Mouse (Mus musculus): Measurements from ENCODE around the gene Alox12b. TPM values are rescaled to one million over a fixed set of nuclear protein-coding genes. Genes with fewer than 3 reads are reported as not detected.

The Alox12b gene
- total and polyA plus RNA-seq, 2 experiments from 2014 or later, result 0.91 to 1.5 TPM

DNA sequence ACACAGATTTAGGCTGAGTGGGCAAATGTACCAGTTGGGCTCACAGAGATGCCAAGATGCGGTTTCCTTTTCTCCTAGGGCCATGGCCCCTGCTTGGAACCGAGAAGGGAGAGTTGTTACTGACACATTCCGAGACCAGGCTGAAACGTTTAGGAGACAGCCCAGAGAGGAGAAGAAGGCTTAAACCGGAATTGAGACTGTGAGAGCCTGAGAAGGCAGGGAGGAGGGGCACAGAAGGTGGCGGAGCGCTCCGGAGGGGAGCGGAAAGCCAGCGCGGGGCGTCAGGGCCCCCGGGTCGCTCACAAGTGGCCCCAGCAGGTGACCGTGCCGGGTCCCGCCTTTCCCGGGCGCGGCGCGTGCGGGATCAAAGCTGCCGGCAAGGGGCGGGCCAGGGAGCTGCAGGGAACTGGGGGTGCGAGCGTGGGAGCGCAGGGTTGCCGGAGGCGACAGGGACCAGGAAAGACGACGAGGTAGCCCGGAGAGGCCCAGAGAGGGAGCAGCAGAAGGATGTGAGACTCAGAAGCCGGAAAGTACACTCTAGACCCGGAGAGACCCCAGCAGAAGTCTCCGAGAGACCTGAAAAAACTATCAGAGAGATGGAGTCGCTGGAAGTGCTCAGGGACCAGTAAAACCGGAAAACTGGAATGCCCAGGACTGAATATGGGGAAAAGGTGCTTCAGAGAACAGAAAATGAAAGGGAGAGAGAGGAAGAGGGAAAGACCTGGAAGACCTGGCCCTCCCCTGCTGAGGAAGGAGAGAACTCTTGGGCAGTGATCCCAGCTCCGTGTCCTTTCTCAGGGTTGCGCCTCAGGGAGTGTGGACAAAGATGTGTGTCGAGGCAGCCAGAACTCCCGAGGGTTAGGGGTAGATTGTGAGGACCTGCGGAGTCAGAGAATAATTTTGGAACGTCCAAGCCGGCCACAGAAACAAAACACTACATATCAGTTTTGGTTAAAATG is 38.8 kb upstream of the Alox12b start:
- H3K9ac ChIP-seq (replicated peaks; ENCODE audit: low read length, poor library complexity, severe bottlenecking), result peak overlapping the region; percentile 61
- TF ChIP-seq CTCF (IDR thresholded peaks at IDR 0.05), result no peak
- H3K4me3 ChIP-seq (ENCODE audit: low read depth, low read length), result peak overlapping the region; percentile 85
- H3K4me1 ChIP-seq (ENCODE audit: insufficient read depth, low read length), result peaks cover 21% of the 10 kb centered on the region
- H3K9me3 ChIP-seq (ENCODE audit: low read length), result no peaks in the 10 kb centered on the region
- H3K36me3 ChIP-seq (ENCODE audit: insufficient read depth, low read length), result no peaks in the 10 kb centered on the region
- peak overlapping the region; percentile 98 for H3K4me2 ChIP-seq (ENCODE audit: low read depth, low read length, poor library complexity, severe bottlenecking)
- peaks cover 4% of the 10 kb centered on the region; the same call in 1 of the 2 replicates for H3K27me3 ChIP-seq (ENCODE audit: insufficient read depth, low read length)
- H3K27ac ChIP-seq (ENCODE audit: low read depth, low read length), result peak overlapping the region; percentile 64
- DNase-seq (ENCODE audit: low spot score) (peak; percentile 46), ATAC-seq (ENCODE audit: low FRiP score) (no peak)
- under 1% methylated on average over 45 of the region's 45 CpGs for WGBS

DNA sequence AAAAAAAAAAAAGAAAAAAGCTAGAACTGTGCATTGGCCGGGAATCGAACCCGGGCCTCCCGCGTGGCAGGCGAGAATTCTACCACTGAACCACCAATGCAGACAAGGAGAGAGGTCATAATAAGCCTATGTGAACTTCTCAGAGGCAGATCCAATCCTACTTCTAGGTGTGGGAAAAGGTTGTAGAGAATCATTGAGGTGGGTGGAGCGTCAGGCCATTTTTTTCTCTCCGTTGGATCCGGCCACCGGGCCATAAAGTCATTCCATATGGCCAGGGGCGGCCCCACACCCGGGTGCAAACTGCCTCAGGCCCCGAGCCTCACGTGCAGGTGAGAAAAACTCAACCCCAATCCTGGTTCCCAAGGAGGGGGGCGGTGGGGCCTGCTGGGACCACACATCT is 38.0 kb upstream of the Alox12b start:
- no peaks in the 10 kb centered on the region for H3K36me3 ChIP-seq (ENCODE audit: insufficient read depth, low read length)
- no peak overlapping the region for H3K9ac ChIP-seq (replicated peaks; ENCODE audit: low read length, poor library complexity, severe bottlenecking)
- peak overlapping the region; percentile 85 for H3K4me3 ChIP-seq (ENCODE audit: low read depth, low read length)
- ATAC-seq (ENCODE audit: low FRiP score) (no peak; the same call in 1 of the 2 replicates), DNase-seq (ENCODE audit: low spot score) (peak; percentile 91)
- peaks cover 4% of the 10 kb centered on the region; the same call in 1 of the 2 replicates for H3K27me3 ChIP-seq (ENCODE audit: insufficient read depth, low read length)
- TF ChIP-seq CTCF (IDR thresholded peaks at IDR 0.05), result no peak
- H3K27ac ChIP-seq (ENCODE audit: low read depth, low read length), result no peak overlapping the region
- H3K4me2 ChIP-seq (ENCODE audit: low read depth, low read length, poor library complexity, severe bottlenecking), result peak overlapping the region; percentile 98
- WGBS, result under 1% methylated on average over 15 of the region's 15 CpGs
- no peaks in the 10 kb centered on the region for H3K9me3 ChIP-seq (ENCODE audit: low read length)
- H3K4me1 ChIP-seq (ENCODE audit: insufficient read depth, low read length), result peaks cover 21% of the 10 kb centered on the region

GRCm38 (mm10) chr11:69119446-69120155 is 37.2 kb upstream of the Alox12b start:
- DNase-seq (ENCODE audit: low spot score), result no peak
- Histone ChIP-seq H3K27ac (ENCODE audit: low read depth, low read length) (no peak overlapping the region), H3K4me2 (ENCODE audit: low read depth, low read length, poor library complexity, severe bottlenecking) (peak overlapping the region; percentile 98), H3K4me3 (ENCODE audit: low read depth, low read length) (peak overlapping the region; percentile 85), H3K9ac (replicated peaks; ENCODE audit: low read length, poor library complexity, severe bottlenecking) (0 out of 2 replicates have a peak overlapping the region, but pooled peaks have one; percentile 24), H3K4me1 (ENCODE audit: insufficient read depth, low read length) (peaks cover 21% of the 10 kb centered on the region), H3K27me3 (ENCODE audit: insufficient read depth, low read length) (peaks cover 4% of the 10 kb centered on the region; the same call in 1 of the 2 replicates), H3K36me3 (ENCODE audit: insufficient read depth, low read length) (no peaks in the 10 kb centered on the region), H3K9me3 (ENCODE audit: low read length) (no peaks in the 10 kb centered on the region)
- no peak for TF ChIP-seq CTCF (IDR thresholded peaks at IDR 0.05)
- 33% methylated on average over 14 of the region's 14 CpGs for WGBS
- no peak for ATAC-seq (ENCODE audit: low FRiP score)

DNA sequence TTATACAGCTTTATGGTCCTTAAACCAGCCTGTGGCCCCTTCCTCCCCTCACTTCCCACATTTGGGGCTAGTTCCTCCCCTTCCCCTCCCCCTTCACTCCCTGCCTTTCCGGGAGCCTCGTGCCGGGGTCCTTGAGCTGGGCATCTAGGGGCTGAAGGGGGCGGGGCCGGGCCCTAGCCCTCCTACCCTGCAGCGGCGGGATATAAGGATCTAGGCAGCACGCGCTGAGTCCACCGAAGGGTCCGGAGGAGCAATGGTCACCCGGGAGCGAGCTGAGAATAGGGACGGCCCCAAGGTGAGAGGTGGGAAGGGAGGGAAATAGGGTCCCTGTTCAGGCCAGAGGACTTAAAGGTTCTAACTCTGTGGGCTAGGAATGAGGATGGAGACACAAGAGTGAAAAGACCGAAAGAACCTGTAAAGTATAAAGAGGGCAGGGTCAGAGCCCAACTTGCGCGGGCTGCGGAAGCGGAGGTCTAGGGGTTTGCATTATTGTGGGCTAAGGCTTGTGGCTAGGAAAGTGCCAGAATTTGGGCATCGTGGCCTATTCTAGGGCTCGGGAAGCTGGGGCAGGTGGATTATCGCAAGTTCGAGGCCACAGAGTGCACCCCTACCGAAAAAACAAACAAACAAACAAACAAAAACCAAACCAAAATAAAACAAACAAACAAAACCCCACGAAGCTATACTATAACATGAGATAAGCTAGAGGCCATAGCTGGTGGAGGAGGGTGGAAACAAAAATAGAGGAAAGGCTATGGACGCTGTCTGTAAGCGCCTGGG is 36.4 kb upstream of the Alox12b start, which contains the start of gene Hes7:
TSS of gene Hes7 (plus strand) at position 184 of the 780 bp plus-strand sequence.
- WGBS, result 4% methylated on average over 27 of the region's 27 CpGs
- H3K4me1 ChIP-seq (ENCODE audit: insufficient read depth, low read length), result peaks cover 21% of the 10 kb centered on the region
- DNase-seq (ENCODE audit: low spot score), result no peak

GRCm38 (mm10) chr11:69121001-69121740 is 35.6 kb upstream of the Alox12b start:
- Histone ChIP-seq H3K4me3 (ENCODE audit: low read depth, low read length) (peak overlapping the region; percentile 67), H3K36me3 (ENCODE audit: insufficient read depth, low read length) (no peaks in the 10 kb centered on the region), H3K9me3 (ENCODE audit: low read length) (no peaks in the 10 kb centered on the region), H3K27me3 (ENCODE audit: insufficient read depth, low read length) (peaks cover 4% of the 10 kb centered on the region; the same call in 1 of the 2 replicates), H3K9ac (replicated peaks; ENCODE audit: low read length, poor library complexity, severe bottlenecking) (no peak overlapping the region; the same call in 1 of the 2 replicates), H3K4me1 (ENCODE audit: insufficient read depth, low read length) (peaks cover 21% of the 10 kb centered on the region), H3K27ac (ENCODE audit: low read depth, low read length) (no peak overlapping the region), H3K4me2 (ENCODE audit: low read depth, low read length, poor library complexity, severe bottlenecking) (peak overlapping the region; percentile 98)
- no peak for TF ChIP-seq CTCF (IDR thresholded peaks at IDR 0.05)
- ATAC-seq (ENCODE audit: low FRiP score) (no peak), DNase-seq (ENCODE audit: low spot score) (no peak)
- 2% methylated on average over 27 of the region's 33 CpGs for WGBS

More for the DNA sequence above, 36.4 kb upstream of the Alox12b start, which contains the start of gene Hes7:
- Histone ChIP-seq H3K27ac (ENCODE audit: low read depth, low read length) (no peak within 1 kb of the TSS), H3K36me3 (ENCODE audit: insufficient read depth, low read length) (no peaks in the 10 kb centered on the region), H3K9ac (replicated peaks; ENCODE audit: low read length, poor library complexity, severe bottlenecking) (peak within 1 kb of the TSS; percentile 24; the same call in 1 of the 2 replicates), H3K27me3 (ENCODE audit: insufficient read depth, low read length) (peaks cover 4% of the 10 kb centered on the region; the same call in 1 of the 2 replicates), H3K4me3 (ENCODE audit: low read depth, low read length) (peak within 1 kb of the TSS; percentile 85), H3K4me2 (ENCODE audit: low read depth, low read length, poor library complexity, severe bottlenecking) (peak within 1 kb of the TSS; percentile 98), H3K9me3 (ENCODE audit: low read length) (no peaks in the 10 kb centered on the region)
- TF ChIP-seq CTCF (IDR thresholded peaks at IDR 0.05), result no peak
- ATAC-seq (ENCODE audit: low FRiP score), result no peak

Measured in midbrain, postnatal 0 days (tissue).